Mouse (Mus musculus): Measurements from ENCODE around the gene Arhgap30.

Arhgap30 gene

GRCm38 (mm10) chr1:171388376-171389102 lies at the start of gene Arhgap30:
Arhgap30 (plus strand) TSS chr1:171388954.
- no peak for DNase-seq (ENCODE audit: low spot score)

- DNase-seq (ENCODE audit: low spot score): no peak
Measured at GRCm38 (mm10) chr1:171342262-171343207, 46.2 kb upstream of the Arhgap30 start.

GRCm38 (mm10) chr1:171343922-171344677 lies 44.7 kb upstream of the Arhgap30 start:
- DNase-seq (ENCODE audit: low spot score): peak; percentile 38

GRCm38 (mm10) chr1:171344715-171345114 lies 44.0 kb upstream of the Arhgap30 start:
- no peak for DNase-seq (ENCODE audit: low spot score)

- peak; percentile 89 for DNase-seq (ENCODE audit: low spot score)
Measured at GRCm38 (mm10) chr1:171345225-171346094, 43.3 kb upstream of the Arhgap30 start, which contains the start of the genes Nit1 and Pfdn2. Nit1 (minus strand) TSS chr1:171345646. Pfdn2 (plus strand) TSS chr1:171345670.

- DNase-seq (ENCODE audit: low spot score): no peak
Measured at GRCm38 (mm10) chr1:171346095-171346450, 42.7 kb upstream of the Arhgap30 start.

- DNase-seq (ENCODE audit: low spot score): no peak
Measured at GRCm38 (mm10) chr1:171348665-171349064, 40.1 kb upstream of the Arhgap30 start.

- no peak for DNase-seq (ENCODE audit: low spot score)
Measured at GRCm38 (mm10) chr1:171349210-171349609, 39.5 kb upstream of the Arhgap30 start.

GRCm38 (mm10) chr1:171355812-171356340 lies 32.9 kb upstream of the Arhgap30 start:
- DNase-seq (ENCODE audit: low spot score): no peak

GRCm38 (mm10) chr1:171356814-171357213 lies 31.9 kb upstream of the Arhgap30 start:
- no peak for DNase-seq (ENCODE audit: low spot score)

- no peak for DNase-seq (ENCODE audit: low spot score)
Measured at GRCm38 (mm10) chr1:171358421-171358820, 30.3 kb upstream of the Arhgap30 start.

GRCm38 (mm10) chr1:171360253-171360652 lies 28.5 kb upstream of the Arhgap30 start:
- DNase-seq (ENCODE audit: low spot score): peak; percentile 33

GRCm38 (mm10) chr1:171360656-171361055 lies 28.1 kb upstream of the Arhgap30 start, which contains the start of gene Klhdc9:
Klhdc9 (minus strand) TSS chr1:171360798.
- DNase-seq (ENCODE audit: low spot score): peak; percentile 85

- peak; percentile 45 for DNase-seq (ENCODE audit: low spot score)
Measured at GRCm38 (mm10) chr1:171361106-171362103, 27.3 kb upstream of the Arhgap30 start.

GRCm38 (mm10) chr1:171365934-171366333 lies 22.8 kb upstream of the Arhgap30 start:
- DNase-seq (ENCODE audit: low spot score): no peak

- peak; percentile 39 for DNase-seq (ENCODE audit: low spot score)
Measured at GRCm38 (mm10) chr1:171369845-171370556, 18.8 kb upstream of the Arhgap30 start, which contains the start of gene Nectin4. Nectin4 (plus strand) TSS chr1:171370099.

- no peak for DNase-seq (ENCODE audit: low spot score)
Measured at GRCm38 (mm10) chr1:171372880-171373279, 15.9 kb upstream of the Arhgap30 start.

GRCm38 (mm10) chr1:171373946-171374345 lies 14.8 kb upstream of the Arhgap30 start:
- DNase-seq (ENCODE audit: low spot score): no peak

- no peak for DNase-seq (ENCODE audit: low spot score)
Measured at GRCm38 (mm10) chr1:171375646-171376097, 13.1 kb upstream of the Arhgap30 start.

Measured in ovary, postnatal 36 days (tissue).